Mouse (Mus musculus) limb, embryonic 15.5 days (tissue): ENCODE measurements around the gene Lysmd4. TPM values are rescaled to one million over a fixed set of nuclear protein-coding genes. Genes with fewer than 3 reads are reported as not detected.
A peak's percentile ranks its signal among the peaks of the same experiment; 100 is the strongest.

Experiments
- ATAC-seq: fragments of 200-750 bp; cut with Nextera tagmentation; 2 replicates; pipeline ENCODE4 v1.8.0; 2017; ENCODE audit warnings: low read depth, moderate TSS enrichment; ENCODE audit not compliant: insufficient number of reproducible peaks, low FRiP score, low TSS enrichment
- H3K27ac ChIP-seq: fragments of 300-500 bp; sonication (generic); 2 replicates; pipeline ENCODE4 v1.5.1; 2015; ENCODE audit warnings: moderate library complexity, mild to moderate bottlenecking, inconsistent platforms
- H3K27me3 ChIP-seq: fragments of 300-500 bp; sonication (generic); 2 replicates; pipeline ENCODE4 v1.6.1; 2015; ENCODE audit warnings: inconsistent platforms
- H3K36me3 ChIP-seq: fragments of 300-500 bp; sonication (generic); 2 replicates; pipeline ENCODE4 v1.6.1; 2015; ENCODE audit warnings: inconsistent platforms
- H3K4me1 ChIP-seq: fragments of 300-500 bp; sonication (generic); 2 replicates; pipeline ENCODE4 v1.6.1; 2015; ENCODE audit warnings: inconsistent platforms
- H3K4me2 ChIP-seq: fragments of 300-500 bp; sonication (generic); 2 replicates; pipeline ENCODE4 v1.6.1; 2015; ENCODE audit warnings: mild to moderate bottlenecking, inconsistent platforms
- H3K4me3 ChIP-seq: fragments of 300-500 bp; sonication (generic); 2 replicates; pipeline ENCODE4 v1.5.1; 2015; ENCODE audit warnings: mild to moderate bottlenecking, inconsistent platforms
- H3K9ac ChIP-seq: fragments of 300-500 bp; sonication (generic); 2 replicates; pipeline ENCODE4 v1.6.1; 2015; ENCODE audit warnings: inconsistent platforms
- H3K9me3 ChIP-seq: fragments of 300-500 bp; sonication (generic); 2 replicates; pipeline ENCODE4 v1.6.1; 2016; ENCODE audit warnings: inconsistent platforms
- WGBS: fragments of 180-500 bp; shearing (Covaris S2); methylation state at CpG from one replicate; pipeline ENCODE4 v1.1.7; 2015; 5-methylcytosine and 5-hydroxymethylcytosine counted together
- polyA plus RNA-seq: library from polyadenylated mRNA; unstranded; fragments of >200 nt; fragmentation: Nextera tagmentation; extraction: Ambion mirVana; gene quantifications from 2 replicates; pipeline ENCODE4 v1.2.1, GENCODE M21; 2015

The Lysmd4 gene
- polyA plus RNA-seq, 1 experiment from 2014 or later = 16.3 TPM

DNA sequence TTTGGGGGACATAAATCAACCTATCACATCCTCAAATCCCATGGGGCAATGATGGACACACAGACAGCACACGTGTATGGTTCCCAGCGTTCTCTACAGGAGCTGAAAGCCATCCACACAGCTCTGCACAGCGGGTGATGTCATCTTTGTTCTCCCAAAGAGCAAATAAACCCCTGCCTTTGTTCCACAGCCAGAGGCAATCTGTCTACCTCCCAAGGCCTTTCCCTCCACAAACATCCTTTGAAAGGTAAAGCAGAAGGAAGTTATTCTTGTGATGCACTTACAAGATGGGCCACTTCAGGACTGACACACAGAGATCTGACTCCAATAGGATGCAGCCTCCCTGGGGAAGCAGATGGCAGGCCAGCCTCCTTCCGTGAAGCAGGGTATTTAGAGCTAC is 10.4 kb upstream of the Lysmd4 start:
- no peaks in the 10 kb centered on the region for H3K9me3 ChIP-seq
- no peaks in the 10 kb centered on the region for H3K27me3 ChIP-seq
- no peak for ATAC-seq
- H3K4me3 ChIP-seq = no peak overlapping the region
- 54% methylated on average over 4 of the region's 4 CpGs for WGBS
- H3K27ac ChIP-seq = no peak overlapping the region
- H3K36me3 ChIP-seq = no peaks in the 10 kb centered on the region
- no peaks in the 10 kb centered on the region; the same call in 1 of the 2 replicates for H3K4me1 ChIP-seq
- H3K9ac ChIP-seq = no peak overlapping the region
- H3K4me2 ChIP-seq = no peak overlapping the region

DNA sequence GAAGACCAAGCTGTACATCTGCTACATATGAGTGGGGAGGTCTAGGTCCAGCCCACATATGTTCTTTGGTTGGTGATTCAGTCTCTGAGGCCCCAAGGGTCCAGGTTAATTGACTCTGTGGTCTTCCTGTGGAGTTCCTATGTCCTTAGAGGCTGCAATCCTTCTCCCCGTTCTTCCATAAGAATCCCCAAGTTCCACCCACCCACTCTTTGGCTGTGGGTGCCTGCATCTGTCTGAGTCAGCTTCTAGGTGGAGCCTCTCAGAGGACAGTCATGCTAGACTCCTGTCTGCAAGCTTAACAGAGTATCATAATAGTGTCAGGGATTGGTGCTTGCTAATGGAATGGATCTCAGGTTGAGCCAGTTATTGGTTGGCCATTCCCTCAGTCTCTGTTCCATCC is 8.8 kb upstream of the Lysmd4 start:
- Histone ChIP-seq H3K27ac (no peak overlapping the region), H3K9ac (no peak overlapping the region), H3K27me3 (no peaks in the 10 kb centered on the region), H3K4me2 (no peak overlapping the region), H3K9me3 (no peaks in the 10 kb centered on the region), H3K36me3 (no peaks in the 10 kb centered on the region), H3K4me3 (no peak overlapping the region), H3K4me1 (no peaks in the 10 kb centered on the region; the same call in 1 of the 2 replicates)
- 84% methylated on average over 1 of the region's 1 CpGs for WGBS
- ATAC-seq = no peak

DNA sequence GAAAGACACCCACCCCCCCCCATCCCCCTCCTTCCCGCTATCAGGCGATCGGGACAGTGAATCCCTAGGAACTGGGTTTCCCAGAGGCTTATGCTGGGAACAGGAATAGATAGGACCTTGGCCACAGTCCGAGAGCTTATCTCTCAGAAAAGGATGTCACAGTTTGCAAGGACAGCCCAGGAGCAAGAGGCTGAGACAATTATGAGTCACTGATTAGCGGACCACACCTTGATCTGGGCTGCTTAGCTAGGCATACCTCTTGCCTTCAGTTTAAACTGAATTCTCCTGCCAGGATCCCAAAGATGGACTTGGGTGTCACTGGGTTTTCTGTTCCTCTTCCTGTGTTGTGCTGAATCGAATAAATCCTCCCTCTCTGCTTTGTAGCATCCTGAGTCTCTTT is 6.0 kb upstream of the Lysmd4 start:
- ATAC-seq = no peak
- H3K9ac ChIP-seq = no peak overlapping the region
- H3K27ac ChIP-seq = no peak overlapping the region
- no peaks in the 10 kb centered on the region for H3K27me3 ChIP-seq
- no peak overlapping the region for H3K4me3 ChIP-seq
- H3K36me3 ChIP-seq = no peaks in the 10 kb centered on the region
- H3K4me1 ChIP-seq = no peaks in the 10 kb centered on the region; the same call in 1 of the 2 replicates
- H3K4me2 ChIP-seq = no peak overlapping the region
- H3K9me3 ChIP-seq = no peaks in the 10 kb centered on the region
- WGBS = 85% methylated on average over 6 of the region's 6 CpGs

DNA sequence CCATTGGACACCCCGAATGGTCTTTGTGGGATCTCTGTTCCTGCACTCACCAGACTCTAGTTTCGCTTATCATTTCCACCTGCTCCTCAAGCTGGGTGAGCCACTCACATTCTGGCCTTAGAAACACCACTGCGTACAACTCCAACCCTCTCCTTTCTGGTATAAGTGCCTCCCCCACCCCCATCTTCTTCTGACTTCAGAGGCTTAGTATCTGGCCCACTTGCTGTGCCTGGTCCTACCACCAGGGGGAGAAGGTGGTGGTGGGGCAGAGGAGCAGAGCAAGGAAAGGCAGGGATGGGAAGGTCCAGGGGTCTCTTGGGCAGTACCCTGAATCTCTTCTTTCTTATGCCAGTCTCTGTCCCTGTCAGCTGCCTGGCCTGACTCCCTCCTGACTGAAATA is 5.3 kb upstream of the Lysmd4 start:
- WGBS = 69% methylated on average over 3 of the region's 3 CpGs
- no peaks in the 10 kb centered on the region for H3K9me3 ChIP-seq
- no peak for ATAC-seq
- no peak overlapping the region for H3K4me3 ChIP-seq
- H3K9ac ChIP-seq = no peak overlapping the region
- H3K4me2 ChIP-seq = no peak overlapping the region
- peaks cover 3% of the 10 kb centered on the region for H3K4me1 ChIP-seq
- no peaks in the 10 kb centered on the region for H3K36me3 ChIP-seq
- H3K27me3 ChIP-seq = no peaks in the 10 kb centered on the region
- H3K27ac ChIP-seq = no peak overlapping the region

DNA sequence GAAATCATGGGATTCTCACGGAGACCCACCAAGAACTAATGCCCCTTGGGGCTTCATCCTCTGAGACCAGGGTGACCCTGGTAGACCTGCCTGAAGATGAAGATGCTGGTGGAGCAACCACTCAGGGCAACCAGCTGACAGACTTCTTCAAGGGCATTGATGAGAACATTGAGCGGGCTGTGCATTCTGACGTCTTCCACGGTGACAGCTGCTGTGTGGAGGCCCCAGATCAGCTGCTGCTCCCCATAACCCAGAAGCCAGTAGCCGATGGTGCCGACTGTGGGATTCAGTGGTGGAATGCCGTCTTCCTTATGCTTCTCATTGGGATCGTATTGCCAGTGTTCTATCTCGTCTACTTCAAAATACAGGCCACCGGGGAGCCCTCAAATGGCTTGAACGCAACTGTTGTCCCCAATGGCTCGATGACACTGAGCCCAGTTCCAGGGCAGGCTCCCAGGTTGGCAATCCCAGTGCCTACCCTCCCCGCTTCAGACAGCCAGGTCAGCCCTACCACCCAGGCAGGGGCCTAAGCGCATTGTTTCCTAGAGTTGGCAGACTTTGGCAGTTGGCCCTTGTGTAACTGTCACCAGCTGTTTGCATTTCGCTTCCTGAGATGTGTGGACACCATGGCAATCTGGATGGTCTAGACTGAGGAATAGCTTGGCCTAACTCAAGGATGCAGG is 3.7 kb downstream of the Lysmd4 start:
- Histone ChIP-seq H3K9ac (no peak overlapping the region), H3K27ac (no peak overlapping the region), H3K9me3 (no peaks in the 10 kb centered on the region), H3K27me3 (no peaks in the 10 kb centered on the region), H3K4me1 (peaks cover 38% of the 10 kb centered on the region), H3K4me3 (no peak overlapping the region), H3K4me2 (no peak overlapping the region), H3K36me3 (peaks cover 24% of the 10 kb centered on the region)
- WGBS = 86% methylated on average over 15 of the region's 15 CpGs
- ATAC-seq = no peak

DNA sequence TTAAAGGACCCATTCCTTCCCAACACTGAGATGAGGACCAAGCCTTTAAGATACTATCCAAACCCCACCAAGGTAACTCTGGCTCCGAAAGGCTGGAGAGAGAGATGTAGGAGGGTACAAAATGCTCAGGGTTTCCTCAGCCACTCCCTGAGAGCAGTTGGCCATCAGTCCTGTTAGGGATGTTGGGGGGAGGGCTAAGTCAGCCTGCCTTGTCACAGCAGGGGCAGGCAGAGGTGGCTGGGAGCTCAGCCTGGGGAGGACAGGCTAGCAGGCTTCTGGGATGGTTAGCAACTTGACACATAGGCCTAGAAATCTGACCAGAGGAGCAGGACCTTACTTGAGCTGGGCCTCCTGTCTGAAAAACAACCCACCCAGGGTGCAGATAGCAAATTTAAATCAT is 5.2 kb downstream of the Lysmd4 start:
- H3K27ac ChIP-seq = no peak overlapping the region; the same call in 1 of the 2 replicates
- no peak overlapping the region for H3K4me2 ChIP-seq
- no peak overlapping the region for H3K4me3 ChIP-seq
- H3K36me3 ChIP-seq = peaks cover 30% of the 10 kb centered on the region
- ATAC-seq = no peak
- no peaks in the 10 kb centered on the region for H3K9me3 ChIP-seq
- no peak overlapping the region for H3K9ac ChIP-seq
- peaks cover 32% of the 10 kb centered on the region for H3K4me1 ChIP-seq
- no peaks in the 10 kb centered on the region for H3K27me3 ChIP-seq
- WGBS = 74% methylated on average over 1 of the region's 1 CpGs

GRCm38 (mm10) chr7:67228390-67228789 is 6.0 kb downstream of the Lysmd4 start:
- Histone ChIP-seq H3K27me3 (no peaks in the 10 kb centered on the region), H3K27ac (no peak overlapping the region), H3K9me3 (no peaks in the 10 kb centered on the region), H3K9ac (no peak overlapping the region), H3K4me1 (peaks cover 26% of the 10 kb centered on the region), H3K4me3 (no peak overlapping the region), H3K4me2 (no peak overlapping the region), H3K36me3 (peaks cover 35% of the 10 kb centered on the region)
- WGBS = 59% methylated on average over 3 of the region's 3 CpGs
- no peak for ATAC-seq

DNA sequence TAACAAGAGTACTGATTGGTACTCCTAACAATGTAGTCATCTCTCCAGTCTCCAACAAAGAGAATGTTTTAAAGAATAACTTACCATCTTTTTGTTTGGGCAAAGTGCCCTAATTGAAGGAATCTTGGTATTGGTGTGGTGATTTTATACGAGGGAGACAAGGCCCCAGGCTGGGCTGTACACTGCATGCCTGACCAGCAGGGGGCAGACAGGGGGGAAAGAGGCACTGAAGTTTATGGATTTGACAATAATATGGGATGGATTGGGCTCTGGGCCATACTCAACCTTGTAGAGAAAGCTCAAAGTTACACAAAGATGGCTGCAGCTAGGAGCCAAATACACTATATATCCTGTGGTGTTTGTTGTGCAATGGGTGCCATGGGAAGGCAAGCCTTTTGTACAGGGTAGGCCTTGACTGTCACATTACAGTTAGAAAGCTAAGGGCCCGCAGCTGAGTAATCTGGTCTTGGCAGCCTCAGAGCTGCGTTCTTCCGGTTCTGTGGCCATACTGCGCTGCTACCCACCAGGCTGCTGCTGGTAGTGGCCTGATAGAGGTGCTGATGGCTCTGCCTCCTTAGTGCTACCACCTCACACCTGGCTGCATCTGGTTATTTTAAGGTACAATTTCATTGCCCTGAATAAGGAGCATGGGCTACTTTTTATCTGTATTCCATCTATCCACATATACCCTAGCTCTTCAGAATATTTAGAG is 6.7 kb downstream of the Lysmd4 start:
- H3K9ac ChIP-seq = no peak overlapping the region
- H3K4me3 ChIP-seq = no peak overlapping the region
- 0 out of 2 replicates have a peak, but pooled peaks have one; percentile 15 for ATAC-seq
- H3K9me3 ChIP-seq = no peaks in the 10 kb centered on the region
- H3K36me3 ChIP-seq = peaks cover 35% of the 10 kb centered on the region
- peaks cover 20% of the 10 kb centered on the region for H3K4me1 ChIP-seq
- peak overlapping the region; percentile 33; the same call in 1 of the 2 replicates for H3K27ac ChIP-seq
- no peaks in the 10 kb centered on the region for H3K27me3 ChIP-seq
- WGBS = 73% methylated on average over 5 of the region's 5 CpGs
- no peak overlapping the region for H3K4me2 ChIP-seq

DNA sequence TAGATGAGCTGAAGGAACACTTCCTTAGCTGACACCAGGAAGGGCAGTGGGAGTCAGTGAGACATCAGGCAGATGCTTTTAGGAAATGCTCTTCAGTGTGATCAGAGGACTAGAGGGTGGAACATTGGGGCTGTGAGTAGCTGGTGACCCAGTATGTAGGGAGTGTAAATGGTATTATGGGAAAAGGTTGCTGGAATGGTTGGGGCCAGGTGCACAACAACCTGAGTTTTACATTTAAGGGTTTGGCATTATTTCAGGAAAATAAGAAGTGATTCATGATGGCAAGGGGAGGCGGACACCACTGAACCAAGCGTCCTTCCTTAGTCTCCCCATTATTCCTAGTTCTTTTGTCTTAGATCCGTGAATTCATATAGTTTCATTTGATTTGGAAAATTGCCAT is 7.4 kb downstream of the Lysmd4 start:
- 76% methylated on average over 3 of the region's 3 CpGs for WGBS
- H3K4me3 ChIP-seq = no peak overlapping the region

DNA sequence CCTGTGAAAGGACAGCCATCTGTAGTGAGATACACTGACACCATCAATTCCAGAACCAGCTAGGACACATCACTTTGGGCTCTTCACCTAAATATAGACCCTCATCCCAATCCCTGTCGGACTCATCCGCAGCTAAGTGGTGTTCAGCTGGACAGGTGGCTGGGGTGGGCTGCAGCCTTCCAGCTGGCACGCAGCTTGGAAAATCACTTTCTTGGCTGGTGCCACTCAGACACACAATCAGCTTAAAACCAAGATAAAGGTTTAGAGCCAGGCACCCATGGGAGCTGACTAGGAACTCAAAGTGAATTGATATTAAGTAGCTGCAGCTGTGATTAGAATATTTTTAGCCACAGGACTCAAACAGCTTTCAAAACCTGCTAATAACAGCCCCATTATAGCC is 7.9 kb downstream of the Lysmd4 start:
- Histone ChIP-seq H3K9me3 (no peaks in the 10 kb centered on the region), H3K4me1 (peaks cover 20% of the 10 kb centered on the region), H3K9ac (no peak overlapping the region), H3K27me3 (no peaks in the 10 kb centered on the region), H3K4me3 (no peak overlapping the region), H3K36me3 (peaks cover 46% of the 10 kb centered on the region), H3K27ac (0 out of 2 replicates have a peak overlapping the region, but pooled peaks have one; percentile 17), H3K4me2 (no peak overlapping the region)
- WGBS = 79% methylated on average over 3 of the region's 3 CpGs
- ATAC-seq = no peak

More for the DNA sequence above, 7.4 kb downstream of the Lysmd4 start:
- H3K36me3 ChIP-seq = peaks cover 42% of the 10 kb centered on the region
- H3K9ac ChIP-seq = no peak overlapping the region
- H3K9me3 ChIP-seq = no peaks in the 10 kb centered on the region
- peaks cover 20% of the 10 kb centered on the region for H3K4me1 ChIP-seq
- no peak overlapping the region for H3K27ac ChIP-seq
- no peak for ATAC-seq
- no peak overlapping the region for H3K4me2 ChIP-seq
- no peaks in the 10 kb centered on the region for H3K27me3 ChIP-seq

GRCm38 (mm10) chr7:67230640-67231140 is 8.3 kb downstream of the Lysmd4 start:
- peaks cover 20% of the 10 kb centered on the region for H3K4me1 ChIP-seq
- no peak overlapping the region for H3K9ac ChIP-seq
- no peaks in the 10 kb centered on the region for H3K27me3 ChIP-seq
- H3K4me3 ChIP-seq = no peak overlapping the region
- peaks cover 46% of the 10 kb centered on the region for H3K36me3 ChIP-seq
- WGBS = 74% methylated on average over 3 of the region's 3 CpGs
- no peaks in the 10 kb centered on the region for H3K9me3 ChIP-seq
- peak overlapping the region; percentile 33; the same call in 1 of the 2 replicates for H3K27ac ChIP-seq
- ATAC-seq = no peak
- no peak overlapping the region for H3K4me2 ChIP-seq

- no peak for ATAC-seq
- Histone ChIP-seq H3K4me3 (no peak overlapping the region), H3K9me3 (no peaks in the 10 kb centered on the region), H3K27ac (no peak overlapping the region), H3K36me3 (peaks cover 40% of the 10 kb centered on the region), H3K27me3 (no peaks in the 10 kb centered on the region), H3K4me1 (peaks cover 17% of the 10 kb centered on the region), H3K4me2 (no peak overlapping the region), H3K9ac (no peak overlapping the region)
- WGBS = 92% methylated on average over 14 of the region's 14 CpGs
Measured at GRCm38 (mm10) chr7:67232504-67232903, 10.2 kb downstream of the Lysmd4 start.
